ENCODE assay signal across 16 mouse cellular contexts in genomic region chr10:50792840-50793239, GRCm38 (mm10).
DNase-seq lines count a peak whose midpoint lies in the region; ATAC-seq and TF ChIP-seq lines count a peak whose summit lies in the region.
"Had no signal": no experiment of that assay in that cellular context is flagged by ENCODE, and none has a peak within 500 bp of the region (broad histone marks: within the 10 kb centered on the region; RNA-seq: fewer than 3 reads in every experiment).

No protein-coding gene starts in this region.

- TF ChIP-seq EP300 in stomach, postnatal 0 days (optimal IDR thresholded peaks at IDR 0.05) = no peak

- no peaks in the 10 kb centered on the region for H3K9me3 ChIP-seq in midbrain, embryonic 15.5 days
- H3K9me3 ChIP-seq in stomach, postnatal 0 days (ENCODE audit: control insufficient read depth, low read length) = no peaks in the 10 kb centered on the region
- H3K9me3 ChIP-seq: embryonic facial prominence, embryonic 15.5 days; forebrain, embryonic 13.5 days had no signal

- peak; percentile 72 for ATAC-seq in midbrain, embryonic 15.5 days (replicated peaks)
- ATAC-seq in stomach, postnatal 0 days (ENCODE audit: low FRiP score, low TSS enrichment) = no peak
- ATAC-seq: forebrain, embryonic 13.5 days; Patski had no signal

- H3K36me3 ChIP-seq in midbrain, embryonic 15.5 days (replicated peaks) = no peaks in the 10 kb centered on the region
- no peaks in the 10 kb centered on the region for H3K36me3 ChIP-seq in stomach, postnatal 0 days (ENCODE audit: control insufficient read depth, insufficient read depth, low read length)
- H3K36me3 ChIP-seq: embryonic facial prominence, embryonic 15.5 days had no signal

- WGBS in midbrain, embryonic 15.5 days = 17% methylated on average over 5 of the region's 5 CpGs
- 46% methylated on average over 5 of the region's 5 CpGs for WGBS in stomach, postnatal 0 days

- intact Hi-C loops in left cerebral cortex, postnatal 4 days (cut with DNase I) = no loop called here
- intact Hi-C loops in left cerebral cortex, postnatal 36 days (cut with DNase I) = no loop called here

- no peaks in the 10 kb centered on the region for H3K27me3 ChIP-seq in midbrain, embryonic 15.5 days (replicated peaks)
- no peaks in the 10 kb centered on the region for H3K27me3 ChIP-seq in stomach, postnatal 0 days (ENCODE audit: control insufficient read depth, insufficient read depth, low read length)
- H3K27me3 ChIP-seq: embryonic facial prominence, embryonic 15.5 days; forebrain, embryonic 13.5 days; Patski had no signal

- H3K4me1 ChIP-seq in midbrain, embryonic 15.5 days = no peaks in the 10 kb centered on the region
- no peaks in the 10 kb centered on the region for H3K4me1 ChIP-seq in stomach, postnatal 0 days (replicated peaks; ENCODE audit: control insufficient read depth, insufficient read depth)
- H3K4me1 ChIP-seq: embryonic facial prominence, embryonic 15.5 days had no signal

- H3K4me2 ChIP-seq in midbrain, embryonic 15.5 days = no peak overlapping the region
- no peak overlapping the region for H3K4me2 ChIP-seq in stomach, postnatal 0 days (replicated peaks; ENCODE audit: low read depth)
- H3K4me2 ChIP-seq: embryonic facial prominence, embryonic 15.5 days; forebrain, embryonic 13.5 days; liver, embryonic 11.5 days had no signal

- TF ChIP-seq POLR2A in brain, embryonic 14.5 days (IDR thresholded peaks at IDR 0.05; ENCODE audit: borderline replicate concordance, extremely low read depth, insufficient read depth, insufficient read length, poor library complexity, severe bottlenecking) = no peak

- no peak overlapping the region for H3K4me3 ChIP-seq in midbrain, embryonic 15.5 days
- H3K4me3 ChIP-seq in stomach, postnatal 0 days (ENCODE audit: low read depth, low read length) = no peak overlapping the region
- H3K4me3 ChIP-seq: embryonic facial prominence, embryonic 15.5 days; forebrain, embryonic 13.5 days had no signal

- peak; percentile 5 for DNase-seq in cerebellum, adult 8-10 months
- DNase-seq in cerebellum, adult 11-12 months = no peak
- DNase-seq in left cerebral cortex, postnatal 4 days = peak; percentile 70
- no peak for DNase-seq in left cerebral cortex, postnatal 36 days (ENCODE audit: low spot score in 2 of 2)
- DNase-seq in brain, embryonic 14.5 days (ENCODE audit: low read depth) = peak; percentile 76
- no peak for DNase-seq in stomach, postnatal 0 days (ENCODE audit: low spot score)
- DNase-seq in frontal cortex, adult 2 months (ENCODE audit: extremely low spot score in 1 of 2, low spot score in 1 of 2) = no peak
- DNase-seq: heart, adult 11 months; kidney, adult 18-20 months; kidney, postnatal 25 days; thymus, postnatal 4 days had no signal

- H3K27ac ChIP-seq in midbrain, embryonic 15.5 days = no peak overlapping the region
- no peak overlapping the region for H3K27ac ChIP-seq in stomach, postnatal 0 days (replicated peaks)
- H3K27ac ChIP-seq: embryonic facial prominence, embryonic 15.5 days; forebrain, embryonic 13.5 days had no signal

- H3K9ac ChIP-seq in midbrain, embryonic 15.5 days = no peak overlapping the region
- H3K9ac ChIP-seq in stomach, postnatal 0 days (ENCODE audit: low read length) = no peak overlapping the region
- H3K9ac ChIP-seq: embryonic facial prominence, embryonic 15.5 days; forebrain, embryonic 13.5 days had no signal

- no peak for TF ChIP-seq CTCF in brain, embryonic 14.5 days (IDR thresholded peaks at IDR 0.05; ENCODE audit: borderline replicate concordance, extremely low read depth, insufficient read depth, insufficient read length)
- TF ChIP-seq CTCF in stomach, postnatal 0 days (IDR thresholded peaks at IDR 0.05; ENCODE audit: low read depth) = no peak

Comparison
In these comparisons a context has a peak if more than half of its experiments do, and no peak if none do; other contexts are left out.
1. DNase-seq: peak in cerebellum, adult 8-10 months (single experiment), left cerebral cortex, postnatal 4 days (single experiment) and brain, embryonic 14.5 days (single experiment); none in cerebellum, adult 11-12 months (single experiment), left cerebral cortex, postnatal 36 days (0 of 2), stomach, postnatal 0 days (single experiment) and frontal cortex, adult 2 months (0 of 2).